11 mouse cellular contexts compared by ENCODE assay signal in the genomic region with DNA sequence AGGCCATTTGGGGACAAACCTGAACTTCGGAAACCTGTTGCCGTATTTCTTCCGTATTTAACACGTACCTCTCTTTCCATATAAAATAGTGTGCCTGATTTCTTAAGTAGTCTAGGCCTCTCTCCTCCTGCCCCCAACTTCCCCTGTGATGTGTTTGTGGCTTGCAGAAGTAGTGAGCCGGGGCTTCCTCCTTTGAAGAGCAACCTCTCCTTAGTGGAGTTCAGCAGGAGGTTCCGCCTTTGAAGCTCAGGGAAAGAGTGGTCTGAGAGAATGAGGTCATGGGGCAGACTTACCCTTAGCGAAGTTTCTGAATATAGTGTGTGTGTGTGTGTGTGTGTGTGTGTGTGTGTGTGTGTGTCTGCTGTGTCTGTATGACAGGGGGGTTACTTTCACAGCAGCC. TPM values are rescaled to one million over a fixed set of nuclear protein-coding genes. Genes with fewer than 3 reads are reported as not detected.
DNase-seq lines count a peak whose midpoint lies in the region; ATAC-seq and TF ChIP-seq lines count a peak whose summit lies in the region.
"Had no signal": no experiment of that assay in that cellular context is flagged by ENCODE, and none has a peak within 500 bp of the region (broad histone marks: within the 10 kb centered on the region; RNA-seq: fewer than 3 reads in every experiment).

No protein-coding gene starts in this region.

- in situ Hi-C loops in CH12.LX (cut with MboI; ENCODE audit: low pct_ligation_motif_present, low pct_unique_long_range_greater_than_20kb, low sequenced_read_pairs), result no loop called here

- no peaks in the 10 kb centered on the region for H3K9me3 ChIP-seq in hindbrain, embryonic 12.5 days (replicated peaks)
- H3K9me3 ChIP-seq in hindbrain, embryonic 16.5 days (ENCODE audit: control insufficient read depth, low read length), result no peaks in the 10 kb centered on the region
- no peaks in the 10 kb centered on the region for H3K9me3 ChIP-seq in CH12.LX (replicated peaks; ENCODE audit: low read length)
- no peaks in the 10 kb centered on the region for H3K9me3 ChIP-seq in limb, embryonic 10.5 days (replicated peaks)
- H3K9me3 ChIP-seq: hindbrain, embryonic 15.5 days; limb, embryonic 12.5 days had no signal

- H3K36me3 ChIP-seq in hindbrain, embryonic 12.5 days, result peaks cover 50% of the 10 kb centered on the region
- H3K36me3 ChIP-seq in hindbrain, embryonic 16.5 days (ENCODE audit: control insufficient read depth, insufficient read depth, low read length), result peaks cover 26% of the 10 kb centered on the region
- H3K36me3 ChIP-seq in CH12.LX (replicated peaks in 1 of 2; ENCODE audit: control insufficient read depth in 1 of 2, insufficient read depth in 1 of 2, low read length in 1 of 2), result peaks cover 57 to 88% of the 10 kb centered on the region in 2 experiments
- H3K36me3 ChIP-seq in limb, embryonic 10.5 days, result peaks cover 88% of the 10 kb centered on the region

- TF ChIP-seq RAD21 in CH12.LX (IDR thresholded peaks at IDR 0.05; ENCODE audit: low read depth, low read length), result no peak

- dilution Hi-C loops in CH12.LX (cut with MboI; ENCODE audit: extremely low pct_ligation_motif_present, extremely low pct_unique_long_range_greater_than_20kb, low sequenced_read_pairs), result no loop called here

- H3K9ac ChIP-seq in hindbrain, embryonic 12.5 days, result peak overlapping the region; percentile 8; the same call in 1 of the 2 replicates
- no peak overlapping the region for H3K9ac ChIP-seq in hindbrain, embryonic 16.5 days (ENCODE audit: low read depth, low read length)
- no peak overlapping the region for H3K9ac ChIP-seq in CH12.LX (ENCODE audit: insufficient read depth, low read depth)
- H3K9ac ChIP-seq: hindbrain, embryonic 15.5 days; limb, embryonic 12.5 days had no signal

- no peak for ATAC-seq in hindbrain, embryonic 12.5 days (ENCODE audit: low FRiP score)
- ATAC-seq in hindbrain, embryonic 16.5 days, result no peak

- DNase-seq in CH12.LX (ENCODE audit: extremely low read depth), result peak; percentile 93
- DNase-seq in limb, embryonic 10.5 days (ENCODE audit: low spot score), result no peak
- DNase-seq in monocyte, adult 2 months (ENCODE audit: low read depth in 1 of 2, low spot score in 2 of 2), result peak; percentile 49 to 60
- DNase-seq in frontal cortex, postnatal 10 days (ENCODE audit: low spot score in 2 of 2), result no peak
- no peak for DNase-seq in layer of hippocampus, adult 18-20 months (ENCODE audit: low spot score in 2 of 2)
- DNase-seq in kidney, postnatal 14 days, result no peak

- no peak overlapping the region for H3K4me3 ChIP-seq in hindbrain, embryonic 12.5 days
- no peak overlapping the region for H3K4me3 ChIP-seq in hindbrain, embryonic 16.5 days (ENCODE audit: low read length)
- no peak overlapping the region for H3K4me3 ChIP-seq in CH12.LX (replicated peaks in 1 of 3; ENCODE audit: low read depth in 2 of 3, low read length in 2 of 3, poor library complexity in 1 of 3)
- no peak overlapping the region for H3K4me3 ChIP-seq in limb, embryonic 10.5 days
- H3K4me3 ChIP-seq: hindbrain, embryonic 15.5 days; limb, embryonic 12.5 days had no signal

- TF ChIP-seq POLR2A in CH12.LX (IDR thresholded peaks at IDR 0.05; ENCODE audit: low read depth, low read length), result no peak

- no peak for TF ChIP-seq CTCF in CH12.LX (conservative IDR thresholded peaks at IDR 0.05 in 1 of 2, IDR thresholded peaks at IDR 0.05 in 1 of 2; ENCODE audit: low read depth in 2 of 2, low read length in 2 of 2)

- H3K4me1 ChIP-seq in hindbrain, embryonic 12.5 days, result no peaks in the 10 kb centered on the region
- no peaks in the 10 kb centered on the region for H3K4me1 ChIP-seq in hindbrain, embryonic 16.5 days (ENCODE audit: control insufficient read depth, insufficient read depth, low read depth, low read length)
- H3K4me1 ChIP-seq in CH12.LX (ENCODE audit: control insufficient read depth in 1 of 2, insufficient read depth in 2 of 2), result peaks cover 10 to 70% of the 10 kb centered on the region in 2 experiments
- peaks cover 30% of the 10 kb centered on the region for H3K4me1 ChIP-seq in limb, embryonic 10.5 days
- H3K4me1 ChIP-seq: hindbrain, embryonic 15.5 days had no signal

- no peak overlapping the region for H3K27ac ChIP-seq in hindbrain, embryonic 12.5 days
- H3K27ac ChIP-seq in hindbrain, embryonic 16.5 days (ENCODE audit: low read depth, low read length), result no peak overlapping the region
- H3K27ac ChIP-seq in CH12.LX (ENCODE audit: insufficient read depth, low read depth), result peak overlapping the region; percentile 81
- H3K27ac ChIP-seq in limb, embryonic 10.5 days, result peak overlapping the region; percentile 37; the same call in 1 of the 2 replicates
- H3K27ac ChIP-seq: hindbrain, embryonic 15.5 days had no signal

- 67% methylated on average over 7 of the region's 7 CpGs for WGBS in hindbrain, embryonic 12.5 days
- 69% methylated on average over 7 of the region's 7 CpGs for WGBS in hindbrain, embryonic 16.5 days
- WGBS in limb, embryonic 10.5 days, result 48% methylated on average over 7 of the region's 7 CpGs

- no peaks in the 10 kb centered on the region for H3K27me3 ChIP-seq in hindbrain, embryonic 12.5 days
- no peaks in the 10 kb centered on the region for H3K27me3 ChIP-seq in hindbrain, embryonic 16.5 days (replicated peaks; ENCODE audit: control insufficient read depth, insufficient read depth, low read length)
- no peaks in the 10 kb centered on the region for H3K27me3 ChIP-seq in CH12.LX (replicated peaks)
- H3K27me3 ChIP-seq in limb, embryonic 10.5 days (ENCODE audit: low read depth, poor library complexity, severe bottlenecking), result no peaks in the 10 kb centered on the region
- H3K27me3 ChIP-seq: hindbrain, embryonic 15.5 days; limb, embryonic 12.5 days had no signal

- no peak; the same call in 1 of the 2 replicates for TF ChIP-seq EP300 in CH12.LX (IDR thresholded peaks at IDR 0.05; ENCODE audit: low read length)

- no peaks in the 10 kb centered on the region for H3K79me2 ChIP-seq in CH12.LX (replicated peaks; ENCODE audit: control insufficient read depth, extremely low read depth, insufficient read depth, poor library complexity, severe bottlenecking)

- H3K4me2 ChIP-seq in hindbrain, embryonic 12.5 days (replicated peaks), result no peak overlapping the region
- no peak overlapping the region for H3K4me2 ChIP-seq in hindbrain, embryonic 16.5 days (ENCODE audit: low read length)
- no peak overlapping the region for H3K4me2 ChIP-seq in CH12.LX (ENCODE audit: insufficient read depth, low read depth, poor library complexity, severe bottlenecking)
- H3K4me2 ChIP-seq: hindbrain, embryonic 15.5 days; limb, embryonic 12.5 days had no signal

TF ChIP-seq in CH12.LX, 34 proteins besides CTCF, POLR2A, EP300 and RAD21:
- TF ChIP-seq PAX5 (IDR thresholded peaks at IDR 0.05; ENCODE audit: low read length), result no peak
- TF ChIP-seq BHLHE40 (IDR thresholded peaks at IDR 0.05; ENCODE audit: low read depth, low read length), result no peak
- TF ChIP-seq JUN (IDR thresholded peaks at IDR 0.05; ENCODE audit: insufficient read depth, low read depth, low read length), result 0 out of 2 replicates have a peak, but pooled peaks have one; percentile 27
- TF ChIP-seq TCF12 (IDR thresholded peaks at IDR 0.05; ENCODE audit: low read depth, low read length), result no peak
- no peak for TF ChIP-seq ZC3H11A (IDR thresholded peaks at IDR 0.05; ENCODE audit: low read depth, low read length)
- TF ChIP-seq MXI1 (IDR thresholded peaks at IDR 0.05; ENCODE audit: low read depth, low read length), result no peak
- no peak for TF ChIP-seq MAZ (IDR thresholded peaks at IDR 0.05; ENCODE audit: low read depth, low read length)
- peak; percentile 22; the same call in 1 of the 2 replicates for TF ChIP-seq ELF1 (IDR thresholded peaks at IDR 0.05; ENCODE audit: low read depth, low read length)
- peak; percentile 43; the same call in 1 of the 2 replicates for TF ChIP-seq MEF2A (IDR thresholded peaks at IDR 0.05; ENCODE audit: borderline replicate concordance, low read depth, low read length)
- TF ChIP-seq NRF1 (IDR thresholded peaks at IDR 0.05; ENCODE audit: low read depth, low read length), result no peak
- TF ChIP-seq ETS1 (conservative IDR thresholded peaks at IDR 0.05; ENCODE audit: low read depth, low read length), result peak; percentile 70
- no peak for TF ChIP-seq JUND (conservative IDR thresholded peaks at IDR 0.05; ENCODE audit: low read depth, low read length)
- TF ChIP-seq KAT2A (IDR thresholded peaks at IDR 0.05; ENCODE audit: insufficient replicate concordance, low read length), result no peak
- TF ChIP-seq GABPA (IDR thresholded peaks at IDR 0.05; ENCODE audit: insufficient replicate concordance, low read depth, low read length), result no peak
- TF ChIP-seq TBP (conservative IDR thresholded peaks at IDR 0.05; ENCODE audit: low read depth, low read length), result no peak
TF ChIP-seq in CH12.LX: peak in this region for 4.

RNA-seq across cellular contexts. Expression of a gene that starts 43.2 kb away (rescaled TPM):
- 0.67 TPM in 1 of 2 replicates, not detected in the other for polyA plus RNA-seq in hindbrain, embryonic 12.5 days (2016; fragmentation: Nextera tagmentation; extraction: Ambion mirVana)
- polyA plus RNA-seq in hindbrain, embryonic 16.5 days (2015; fragmentation: Nextera tagmentation; extraction: Ambion mirVana), result 0.40 TPM in 1 of 2 replicates, not detected in the other
- total RNA-seq in CH12.LX (2012; rRNA removed), result not detected in 2 replicates
- total RNA-seq in CH12.LX (2014; rRNA removed), result not detected in 2 replicates
- not detected in 2 replicates for polyA plus RNA-seq in CH12.LX (2012; ENCODE audit: insufficient read length, low read depth)
- polyA plus RNA-seq in limb, embryonic 10.5 days (2016; fragmentation: Nextera tagmentation; extraction: Ambion mirVana), result not detected in 2 replicates
- total RNA-seq in layer of hippocampus, adult 18-20 months (2021), result not detected
- total RNA-seq: gastrocnemius, adult 18-20 months had no signal
- polyA plus RNA-seq: hindbrain, embryonic 15.5 days; limb, embryonic 12.5 days had no signal

Comparison
In these comparisons a context has a peak if more than half of its experiments do, and no peak if none do; other contexts are left out.
1. H3K27ac ChIP-seq: peak in CH12.LX (single experiment) and limb, embryonic 10.5 days (single experiment); none in hindbrain, embryonic 12.5 days (single experiment) and hindbrain, embryonic 16.5 days (single experiment).
2. DNase-seq: peak in CH12.LX (single experiment) and monocyte, adult 2 months (2 of 2); none in limb, embryonic 10.5 days (single experiment), frontal cortex, postnatal 10 days (0 of 2), layer of hippocampus, adult 18-20 months (0 of 2) and kidney, postnatal 14 days (single experiment).